Mouse (Mus musculus): ENCODE measurements at regions not wholly inside any gene's neighbourhood (a gene's known extent, or its start where the extent isn't known, plus 50 kb on each side); places are given as distances from the start of the nearest gene placed in this dataset.
A peak's percentile ranks its signal among the peaks of the same experiment; 100 is the strongest.
"Not testable (repeated sequence)": the region's sequence is repeated elsewhere in the genome, so short reads cannot be mapped to it uniquely, and the experiment has no call there.

DNA sequence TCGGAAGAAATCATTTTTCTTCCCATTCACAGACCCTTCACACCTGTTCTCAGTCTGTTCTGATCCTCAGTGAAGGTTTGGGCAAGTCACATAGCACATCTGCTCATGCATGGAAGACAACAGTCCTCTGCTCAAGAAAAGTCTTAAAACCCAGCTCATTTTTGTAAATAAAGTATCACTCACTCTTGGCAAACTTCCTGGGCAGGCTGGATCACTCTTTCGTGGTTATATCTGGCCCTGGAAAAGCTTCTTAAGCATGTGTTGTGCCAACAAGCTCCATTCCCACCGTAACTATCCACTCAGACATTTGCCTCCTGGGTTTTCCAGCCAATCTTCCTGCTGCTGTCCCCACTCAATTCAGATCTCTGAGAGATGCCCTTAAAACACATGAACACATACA is 103.2 kb upstream of the Cep85l start:
- ATAC-seq = no peak

DNA sequence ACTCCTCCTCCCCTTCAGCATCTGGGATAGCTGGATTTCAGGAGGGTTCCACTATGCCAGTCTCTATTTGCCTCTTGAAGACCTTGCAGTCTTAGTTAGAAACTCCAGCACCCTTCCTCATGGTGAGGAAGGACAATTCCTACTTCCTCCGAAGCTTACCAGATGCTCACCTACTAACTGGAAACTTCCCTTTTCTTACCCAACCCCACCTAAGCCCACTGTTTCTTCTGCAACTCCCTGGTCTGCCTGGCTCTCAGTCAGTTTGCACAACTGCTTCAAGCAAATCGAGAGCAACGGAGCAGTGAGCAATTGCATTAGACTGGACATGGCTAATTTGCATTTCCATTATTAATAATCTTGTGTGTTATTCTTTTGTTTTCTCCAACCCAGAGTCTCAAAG is 90.5 kb upstream of the Cep85l start:
- no peak for ATAC-seq

DNA sequence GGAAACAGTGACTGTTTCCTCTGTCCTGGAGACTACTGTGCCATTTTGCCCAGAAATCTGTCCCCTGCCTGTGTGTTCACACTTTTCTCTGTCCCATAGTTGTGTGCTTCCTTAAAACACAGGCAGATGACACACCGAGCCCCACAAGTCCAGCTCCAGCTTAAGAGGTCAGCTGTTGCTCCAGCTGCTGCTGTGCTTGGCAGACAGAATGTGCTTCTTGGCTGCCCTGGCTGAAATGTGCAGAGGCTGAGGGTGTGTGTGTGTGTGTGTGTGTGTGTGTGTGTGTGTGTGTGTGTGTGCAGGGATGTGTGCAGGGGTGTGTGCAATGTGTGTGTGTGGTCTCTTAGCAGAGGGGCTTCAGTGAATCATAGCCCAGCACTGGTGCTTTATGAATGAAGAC is 89.9 kb upstream of the Cep85l start:
- no peak for ATAC-seq

DNA sequence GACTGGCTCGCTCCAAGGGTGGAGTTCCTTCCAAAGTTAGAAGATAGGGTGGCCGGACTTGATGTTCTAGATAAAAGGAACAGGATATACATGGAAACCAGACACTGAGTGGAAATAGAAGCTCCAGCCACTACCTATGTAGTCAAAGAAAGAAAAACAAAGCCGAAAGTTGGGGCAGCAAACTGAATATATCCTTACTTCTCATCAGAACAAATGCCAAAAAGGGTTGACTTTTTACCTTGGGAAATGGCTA is 88.5 kb upstream of the Cep85l start:
- no peak for ATAC-seq

DNA sequence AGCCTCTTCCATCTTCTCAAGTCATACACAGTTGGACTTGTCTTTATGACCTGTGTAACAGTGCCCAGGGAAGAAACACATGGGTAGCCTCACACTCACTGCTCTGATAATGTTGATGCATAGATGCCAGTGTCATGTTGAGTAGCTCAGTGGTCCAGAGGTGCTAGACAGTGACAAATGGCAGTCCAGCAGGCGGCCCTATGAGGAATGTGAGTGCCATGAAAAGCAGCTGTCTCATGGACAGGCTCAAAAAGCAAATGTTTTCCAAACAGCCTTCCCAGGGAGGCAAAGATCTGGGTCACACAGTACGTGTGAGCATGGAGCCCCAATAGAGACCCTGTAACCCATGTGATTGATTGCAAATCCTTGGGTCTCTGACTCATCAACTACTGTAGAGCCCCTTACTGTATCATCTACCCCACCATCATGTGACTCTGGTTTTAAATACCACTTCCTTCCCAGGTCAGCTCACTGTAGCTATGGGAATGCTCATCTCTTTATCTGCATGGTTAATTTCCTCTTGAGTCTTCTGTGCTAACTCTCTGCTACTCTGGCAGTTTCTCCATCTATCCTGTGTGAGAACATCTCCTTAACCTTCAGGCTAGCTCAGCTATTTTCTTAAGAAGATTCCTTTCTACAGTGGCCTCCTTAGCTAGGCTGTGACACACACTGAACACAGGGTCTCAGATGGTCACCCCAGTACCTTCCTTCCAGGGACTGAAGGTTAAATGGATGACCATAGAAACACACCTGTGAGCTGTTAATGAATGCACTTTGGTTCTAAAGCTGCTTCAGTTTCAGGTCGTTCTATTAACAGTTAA is 87.9 kb upstream of the Cep85l start:
- ATAC-seq = no peak

DNA sequence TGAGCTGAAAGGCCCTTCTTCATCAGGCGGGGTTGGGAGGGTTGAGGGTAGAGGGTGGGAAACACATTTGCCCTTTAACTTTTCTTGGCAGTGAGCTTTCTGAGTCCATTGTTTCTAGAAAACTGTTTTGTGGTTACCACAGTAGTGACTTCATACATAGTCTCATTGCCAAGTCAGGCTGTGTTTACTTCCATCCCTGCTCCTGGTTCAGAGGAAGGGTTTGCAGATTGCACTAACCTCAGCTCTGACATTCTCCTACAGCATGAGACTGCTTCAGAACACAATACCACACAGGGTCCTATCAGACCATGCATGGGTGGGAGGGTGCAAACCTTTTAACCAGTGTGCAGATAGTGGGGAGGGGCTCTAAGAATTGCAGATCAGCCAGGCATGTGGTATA is 87.1 kb upstream of the Cep85l start:
- ATAC-seq = no peak

- ATAC-seq = no peak
Measured at GRCm38 (mm10) chr10:53466261-53466660, 86.5 kb upstream of the Cep85l start.

GRCm38 (mm10) chr10:53464581-53464980 is 84.8 kb upstream of the Cep85l start:
- no peak for ATAC-seq

DNA sequence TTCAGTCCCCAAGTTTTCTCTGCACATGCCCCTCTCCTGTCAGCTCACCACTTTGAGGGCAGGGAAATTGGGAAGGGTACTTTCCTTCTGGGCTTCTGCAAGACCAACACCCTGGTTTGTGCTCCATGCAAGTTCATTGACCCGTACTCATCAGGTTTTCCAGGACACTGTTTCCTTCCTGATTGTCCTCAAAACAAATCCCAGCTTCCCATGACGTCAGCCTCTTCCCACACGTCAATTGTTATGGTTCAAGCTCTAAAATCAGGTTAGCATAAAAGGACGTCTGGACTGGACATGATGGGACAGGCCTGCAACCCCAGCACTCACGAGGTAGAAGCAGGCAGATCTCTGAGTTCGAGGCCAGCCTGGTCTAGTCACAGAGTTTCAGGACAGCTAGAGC is 84.3 kb upstream of the Cep85l start:
- ATAC-seq = no peak

DNA sequence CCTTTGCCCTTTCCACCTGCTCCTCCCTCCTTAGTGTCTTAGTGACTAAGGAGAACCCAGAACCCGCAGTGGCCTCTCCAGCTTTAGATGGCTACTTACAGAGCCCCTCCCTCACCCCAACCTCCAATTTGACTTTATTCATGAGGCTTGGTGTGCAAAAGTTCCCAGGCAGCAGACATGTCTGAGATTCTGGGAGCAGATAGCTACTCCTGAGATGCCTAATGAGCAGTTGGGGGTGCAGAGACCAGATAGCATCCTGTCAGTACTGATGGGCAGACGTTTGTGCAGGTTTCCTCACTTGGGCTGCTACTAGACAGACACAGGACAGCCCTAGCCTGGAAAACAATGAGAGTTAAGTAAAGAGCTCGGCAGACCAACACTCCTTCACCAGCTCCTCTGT is 83.7 kb upstream of the Cep85l start:
- ATAC-seq = no peak

DNA sequence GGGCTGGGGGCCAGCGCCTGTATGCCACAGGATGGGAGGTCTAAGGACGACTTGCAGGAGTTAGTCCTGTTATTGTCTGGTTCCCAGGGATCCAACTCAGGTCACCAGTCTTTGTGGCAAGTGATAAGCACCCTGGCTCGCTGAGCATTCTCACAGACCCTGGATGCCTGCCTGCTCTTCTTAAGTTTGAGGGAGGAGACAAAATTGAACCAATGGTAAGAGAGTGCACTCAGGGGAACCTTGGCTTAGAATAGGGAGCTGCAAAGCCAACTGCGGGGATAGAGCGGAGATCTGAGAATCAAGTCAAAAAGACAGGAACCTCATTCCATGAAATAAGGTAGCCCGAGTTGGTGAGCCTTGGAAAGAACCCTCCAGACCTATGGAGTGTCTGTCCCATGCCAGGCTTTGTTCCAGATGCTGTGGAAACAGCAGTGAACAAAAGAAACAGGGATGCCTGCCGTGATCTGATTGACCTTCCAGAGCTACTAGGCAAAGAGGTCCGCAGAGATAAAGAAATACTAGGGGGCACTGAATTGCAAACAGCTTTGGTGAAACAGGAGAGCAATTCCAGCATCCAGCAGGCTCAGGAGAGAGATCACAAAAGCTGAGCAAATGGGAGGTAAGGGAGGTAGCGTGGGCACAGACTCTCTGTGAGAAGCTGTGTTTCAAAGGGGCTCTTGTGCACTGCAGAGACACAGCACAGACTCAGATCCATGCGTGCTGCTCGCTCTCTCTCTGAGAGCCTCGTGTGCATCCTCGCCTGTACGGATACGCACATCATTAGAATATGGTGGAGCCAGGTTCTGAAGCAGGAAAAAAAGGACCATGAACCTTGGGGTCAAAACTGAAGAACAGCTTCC is 82.9 kb upstream of the Cep85l start:
- ATAC-seq = no peak

DNA sequence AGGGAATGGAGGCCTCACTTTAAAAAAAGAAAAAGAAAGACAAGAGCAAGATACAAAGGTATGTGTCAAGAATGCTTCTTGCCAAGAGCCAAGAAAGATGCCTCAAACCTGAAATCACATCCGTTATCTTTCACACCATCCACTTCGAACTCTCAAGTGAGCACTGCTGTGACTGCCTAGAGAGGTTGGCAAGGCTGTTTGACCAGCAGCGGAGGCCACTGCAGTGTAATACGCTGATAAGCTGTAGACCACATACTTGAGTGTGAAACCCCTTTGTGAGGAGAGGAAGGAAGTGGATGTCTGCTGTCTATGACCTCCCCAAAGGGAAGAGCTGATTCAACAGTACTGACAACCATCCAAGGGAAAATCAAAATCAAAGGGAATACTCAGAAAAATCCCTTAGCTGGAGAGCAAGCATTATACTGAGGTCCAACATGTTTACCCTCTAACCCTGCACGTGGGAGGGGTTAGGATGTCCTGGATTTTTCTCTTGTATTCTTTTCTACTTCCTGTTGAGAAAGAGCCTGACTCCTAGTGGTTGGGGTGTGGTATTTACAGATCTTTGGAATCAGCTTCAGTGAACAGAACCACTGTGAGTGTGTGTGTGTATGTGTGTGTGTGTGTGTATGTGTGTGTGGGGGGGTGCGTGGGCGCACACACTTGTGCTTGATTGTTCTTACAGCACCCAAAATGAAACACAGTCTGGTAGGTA is 81.5 kb upstream of the Cep85l start:
- peak; percentile 75 for ATAC-seq

DNA sequence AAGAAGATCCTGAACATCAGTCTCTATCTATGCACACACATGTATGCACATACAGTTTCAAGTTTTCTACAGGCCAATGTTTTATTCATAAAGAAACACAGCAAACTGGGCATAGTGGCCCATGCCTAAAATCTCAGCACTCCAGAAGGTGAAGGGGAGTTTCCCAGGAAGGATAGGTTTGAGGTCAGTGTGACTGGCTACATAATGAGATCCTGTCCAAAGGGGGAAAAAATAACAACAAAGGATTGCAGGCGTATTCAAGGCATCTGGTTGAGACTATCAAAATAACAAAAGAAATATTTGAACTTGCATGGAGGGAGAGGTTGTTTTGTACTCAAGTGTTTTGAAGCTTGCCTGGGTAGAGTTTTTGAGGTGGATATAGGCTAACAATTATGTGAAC is 80.0 kb upstream of the Cep85l start:
- not testable (repeated sequence) for ATAC-seq

DNA sequence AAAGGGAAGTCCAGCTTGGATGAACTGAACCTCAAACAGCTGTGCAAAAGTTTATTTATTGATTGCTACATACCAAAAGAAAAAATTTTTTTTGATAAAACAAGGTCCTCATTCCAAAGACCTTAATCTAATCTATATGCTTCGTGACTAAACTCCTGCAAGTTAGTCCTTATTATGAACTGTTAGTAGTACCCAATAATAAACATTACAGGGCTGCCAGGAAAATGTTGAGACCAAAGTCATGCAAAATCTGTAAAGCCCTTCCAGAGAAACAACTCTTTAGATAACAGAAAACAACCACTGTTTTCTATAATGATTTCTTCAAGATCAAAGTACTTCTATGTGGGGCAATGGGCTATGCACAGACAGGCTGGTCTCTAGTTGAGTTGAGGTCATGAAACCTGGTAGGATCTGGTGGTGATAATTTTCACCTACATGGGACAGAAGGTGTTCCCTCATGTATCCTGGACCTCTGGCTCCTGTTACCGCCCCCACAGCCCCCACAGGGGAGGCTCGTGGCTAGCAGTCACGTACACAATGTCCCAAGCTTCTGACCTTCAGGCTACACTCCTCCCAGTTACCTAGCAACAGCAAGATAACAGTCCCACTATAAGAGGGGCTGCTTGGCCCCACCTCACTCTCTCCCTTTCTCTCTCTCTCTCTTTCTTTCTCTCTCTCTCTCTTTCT is 76.4 kb upstream of the Cep85l start:
- ATAC-seq = no peak

DNA sequence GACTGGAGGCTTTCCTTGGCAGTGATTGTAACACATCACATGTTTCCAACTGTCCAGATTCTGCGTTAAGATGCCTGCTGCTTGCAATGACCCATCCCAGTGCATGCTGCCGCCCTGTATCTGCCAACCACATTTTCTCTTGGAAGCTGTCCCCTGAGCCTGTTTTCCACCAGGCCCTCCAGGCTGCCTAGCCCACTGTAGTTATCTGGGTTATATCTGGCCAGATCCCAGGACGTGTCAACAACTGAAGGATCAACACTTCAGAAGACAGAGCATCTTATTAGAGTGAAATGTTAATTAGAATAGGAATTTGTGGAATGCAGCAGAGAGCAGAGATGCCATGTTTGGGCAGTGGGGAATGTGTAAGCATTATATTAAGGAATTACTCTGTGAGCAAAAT is 65.0 kb upstream of the Cep85l start:
- no peak for ATAC-seq

DNA sequence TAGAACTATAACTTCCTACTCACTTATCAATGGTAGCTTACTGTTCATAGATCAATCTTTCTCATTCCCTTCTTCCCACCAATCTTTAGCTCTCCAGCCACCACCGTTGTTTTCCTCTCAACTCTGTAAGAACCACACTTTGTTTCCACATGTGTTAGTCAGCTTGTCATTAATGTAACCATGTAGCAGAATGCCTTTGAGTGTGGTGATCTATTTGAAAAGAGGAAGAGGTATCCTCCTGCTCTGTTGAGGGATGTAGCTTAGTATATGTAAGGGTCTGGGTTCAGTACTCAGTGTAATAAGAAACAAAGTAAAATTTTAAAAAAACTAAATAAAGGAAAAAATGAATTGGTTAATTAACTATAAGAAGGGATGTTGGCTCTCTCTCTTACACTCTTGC is 63.7 kb upstream of the Cep85l start:
- ATAC-seq = no peak

- no peak for ATAC-seq
Measured at GRCm38 (mm10) chr10:53442912-53443311, 63.2 kb upstream of the Cep85l start.

GRCm38 (mm10) chr10:53440251-53440650 is 60.5 kb upstream of the Cep85l start:
- ATAC-seq = no peak

DNA sequence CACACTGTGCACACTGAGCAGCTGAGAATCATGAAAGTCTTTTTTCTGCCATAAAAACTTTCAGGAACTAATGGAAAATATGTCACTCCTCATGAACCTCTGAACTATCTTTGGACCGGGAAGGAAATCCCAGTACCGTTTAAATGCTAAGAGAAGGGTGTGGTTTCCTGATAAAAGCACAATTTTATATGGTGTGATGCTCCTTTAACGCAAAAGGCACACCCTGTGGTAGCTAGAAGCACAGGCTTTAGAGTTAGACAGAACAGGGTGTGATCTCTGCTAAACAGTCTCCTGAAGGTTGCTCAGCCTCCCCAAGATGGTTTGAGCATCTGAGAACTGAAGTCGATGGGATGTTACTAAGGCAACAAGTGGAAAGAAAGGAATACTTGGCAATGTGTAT is 58.6 kb upstream of the Cep85l start:
- ATAC-seq = no peak

DNA sequence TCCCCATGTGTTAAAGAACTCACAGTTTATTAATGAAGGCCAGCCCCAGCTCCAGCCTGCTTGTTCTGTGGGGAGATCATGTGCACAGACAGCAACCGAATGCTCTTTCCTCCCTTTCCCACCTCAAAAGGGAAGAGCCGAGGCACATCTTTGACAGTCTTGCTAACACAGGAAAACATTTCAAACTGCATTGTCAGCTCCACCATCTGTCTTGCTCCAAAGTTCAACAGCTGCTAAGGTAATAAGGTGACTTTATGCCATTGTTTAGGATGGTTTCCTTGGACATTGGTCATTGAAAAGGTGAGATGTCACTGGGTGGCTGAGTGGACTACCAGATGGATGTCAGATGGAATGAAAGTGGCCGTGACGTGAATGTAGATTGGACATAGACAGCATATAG is 58.0 kb upstream of the Cep85l start:
- ATAC-seq = no peak

- no peak for ATAC-seq
Measured at GRCm38 (mm10) chr10:53436023-53436475, 56.3 kb upstream of the Cep85l start.

DNA sequence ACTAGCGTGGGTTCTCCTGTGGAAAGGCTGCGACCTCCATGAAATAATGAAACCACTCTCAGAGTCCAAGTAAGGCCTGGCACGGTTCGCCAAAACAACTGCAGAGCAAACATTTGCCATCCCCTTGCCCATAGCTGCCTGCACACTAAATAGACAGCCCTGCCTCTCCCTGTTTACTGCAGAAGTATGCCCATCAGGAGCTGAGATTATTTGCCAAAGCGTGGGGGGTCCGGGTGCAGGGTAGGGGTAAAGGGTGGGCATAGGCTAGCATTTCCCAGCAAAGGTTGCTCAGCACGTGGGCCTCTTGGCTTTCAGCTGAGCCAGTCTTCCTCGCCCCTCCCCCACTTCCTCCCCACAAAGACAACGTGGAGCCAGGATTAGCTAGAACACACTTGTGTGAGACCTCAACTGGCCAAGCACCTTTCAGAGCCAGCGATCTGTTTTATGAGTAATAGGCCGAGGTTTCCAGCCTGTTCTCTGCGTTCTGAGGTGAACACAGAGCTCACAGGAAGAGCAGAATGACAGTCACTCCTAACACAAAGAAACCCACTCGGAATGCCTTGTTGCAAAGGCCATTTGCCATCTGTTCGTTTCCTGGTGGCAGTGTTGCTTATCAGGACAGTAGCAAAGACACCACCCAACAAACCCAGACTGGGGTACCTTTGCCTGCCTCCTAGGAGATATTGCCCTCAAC is 55.6 kb upstream of the Cep85l start:
- peak; percentile 43 for ATAC-seq
